23 mouse cellular contexts compared by ENCODE assay signal in genomic region chr5:97456816-97457215, GRCm38 (mm10). TPM values are rescaled to one million over a fixed set of nuclear protein-coding genes. Genes with fewer than 3 reads are reported as not detected.
DNase-seq lines count a peak whose midpoint lies in the region; TF ChIP-seq lines count a peak whose summit lies in the region.
"Had no signal": no experiment of that assay in that cellular context is flagged by ENCODE, and none has a peak within 500 bp of the region (broad histone marks: within the 10 kb centered on the region; RNA-seq: fewer than 3 reads in every experiment).

Gene Gk2, minus strand, starts transcription at chr5:97457021.

- H3K4me3 ChIP-seq in testis, adult 2 months (ENCODE audit: control insufficient read depth, low read depth, low read length) = peak within 1 kb of the TSS; percentile 93

- peak within 1 kb of the TSS; percentile 100 for H3K27ac ChIP-seq in testis, adult 2 months (ENCODE audit: control insufficient read depth, insufficient read depth, low read depth, low read length)

- peak; percentile 97; the same call in 1 of the 2 replicates for TF ChIP-seq POLR2A in testis, adult 2 months (IDR thresholded peaks at IDR 0.05; ENCODE audit: control insufficient read depth, low read depth, low read length)

- H3K4me1 ChIP-seq in testis, adult 2 months (ENCODE audit: control insufficient read depth, insufficient read depth, low read length) = no peaks in the 10 kb centered on the region; the same call in 1 of the 2 replicates

- no peak for DNase-seq in testis, postnatal 10 days (ENCODE audit: low spot score)
- DNase-seq in testis, postnatal 14 days (ENCODE audit: low spot score) = peak; percentile 67
- DNase-seq in gastrocnemius, postnatal 4 days (ENCODE audit: low spot score in 2 of 2) = no peak
- DNase-seq: adrenal gland, adult 2 months; adrenal gland, adult 8-10 months; adrenal gland, postnatal 10 days; adrenal gland, postnatal 14 days; adrenal gland, postnatal 25 days; adrenal gland, postnatal 36 days; B cell, adult 2 months; cerebellum, adult 11 months; cerebellum, adult 11-12 months; cerebellum, adult 18-20 months had no signal

- no peak for TF ChIP-seq CTCF in testis, adult 2 months (IDR thresholded peaks at IDR 0.05; ENCODE audit: control insufficient read depth, insufficient read depth, insufficient replicate concordance, low read depth, low read length)

- H3K36me3 ChIP-seq in testis, adult 2 months (ENCODE audit: control insufficient read depth, insufficient read depth, low read length) = no peaks in the 10 kb centered on the region
- H3K36me3 ChIP-seq: G1E had no signal

- no peaks in the 10 kb centered on the region for H3K27me3 ChIP-seq in testis, adult 2 months (ENCODE audit: control insufficient read depth, insufficient read depth, low read length)
- H3K27me3 ChIP-seq: CH12.LX, Patski had no signal

RNA-seq across cellular contexts. Expression of gene Gk2, which starts in this region (rescaled TPM):
- 223 and 256 TPM in 2 replicates for polyA plus RNA-seq in testis, adult 2 months (2012; rRNA removed)
- total RNA-seq in gastrocnemius, postnatal 4 days (2021) = not detected
- total RNA-seq: adrenal gland, adult 18-20 months; adrenal gland, adult 2 months; adrenal gland, adult 8-10 months; adrenal gland, postnatal 10 days; adrenal gland, postnatal 14 days; adrenal gland, postnatal 25 days; adrenal gland, postnatal 36 days; adrenal gland, postnatal 4 days; CH12.LX; ES-E14; MEL had no signal
- polyA plus RNA-seq: adrenal gland, adult 2 months; brain, embryonic 14.5 days; C2C12; G1E; Patski had no signal
